Mouse (Mus musculus) hindbrain, embryonic 15.5 days (tissue): ENCODE data around the gene Tlk1. TPM values are rescaled to one million over a fixed set of nuclear protein-coding genes. Genes with fewer than 3 reads are reported as not detected.
A peak's percentile ranks its signal among the peaks of the same experiment; 100 is the strongest.

Source experiments
- ATAC-seq: fragments of 200-750 bp; cut with Nextera tagmentation; 2 replicates; pipeline ENCODE4 v1.8.0; 2017; ENCODE audit warnings: low read depth, moderate number of reproducible peaks, moderate TSS enrichment; ENCODE audit not compliant: low FRiP score
- H3K27ac ChIP-seq: fragments of 300-500 bp; sonication (generic); replicated peaks from 2 replicates; pipeline ENCODE4 v1.5.1; 2015; ENCODE audit warnings: mild to moderate bottlenecking, inconsistent platforms
- H3K27me3 ChIP-seq: fragments of 300-500 bp; sonication (generic); 2 replicates; pipeline ENCODE4 v1.6.1; 2015; ENCODE audit warnings: control low read depth, inconsistent platforms
- H3K36me3 ChIP-seq: fragments of 300-500 bp; sonication (generic); 2 replicates; pipeline ENCODE4 v1.6.1; 2015; ENCODE audit warnings: control low read depth, inconsistent platforms
- H3K4me1 ChIP-seq: fragments of 300-500 bp; sonication (generic); replicated peaks from 2 replicates; pipeline ENCODE4 v1.6.1; 2015; ENCODE audit warnings: control low read depth, inconsistent platforms
- H3K4me2 ChIP-seq: fragments of 300-500 bp; sonication (generic); 2 replicates; pipeline ENCODE4 v1.6.1; 2015; ENCODE audit warnings: moderate library complexity, mild to moderate bottlenecking, inconsistent platforms
- H3K4me3 ChIP-seq: fragments of 300-500 bp; sonication (generic); 2 replicates; pipeline ENCODE4 v1.5.1; 2015; ENCODE audit warnings: mild to moderate bottlenecking, inconsistent platforms
- H3K9ac ChIP-seq: fragments of 300-500 bp; sonication (generic); 2 replicates; pipeline ENCODE4 v1.6.1; 2015; ENCODE audit warnings: inconsistent platforms
- H3K9me3 ChIP-seq: fragments of 300-500 bp; sonication (generic); 2 replicates; pipeline ENCODE4 v1.6.1; 2016; ENCODE audit warnings: control low read depth, inconsistent platforms
- WGBS: fragments of 180-500 bp; shearing (Covaris S2); methylation state at CpG from one replicate; pipeline ENCODE4 v1.1.7; 2015; 5-methylcytosine and 5-hydroxymethylcytosine counted together
- polyA plus RNA-seq: library from polyadenylated mRNA; unstranded; fragments of >200 nt; fragmentation: Nextera tagmentation; extraction: Ambion mirVana; gene quantifications from 2 replicates; pipeline ENCODE4 v1.2.1, GENCODE M21; 2015

Gene Tlk1
- polyA plus RNA-seq, 1 experiment from 2014 or later, result 26.5 TPM

DNA sequence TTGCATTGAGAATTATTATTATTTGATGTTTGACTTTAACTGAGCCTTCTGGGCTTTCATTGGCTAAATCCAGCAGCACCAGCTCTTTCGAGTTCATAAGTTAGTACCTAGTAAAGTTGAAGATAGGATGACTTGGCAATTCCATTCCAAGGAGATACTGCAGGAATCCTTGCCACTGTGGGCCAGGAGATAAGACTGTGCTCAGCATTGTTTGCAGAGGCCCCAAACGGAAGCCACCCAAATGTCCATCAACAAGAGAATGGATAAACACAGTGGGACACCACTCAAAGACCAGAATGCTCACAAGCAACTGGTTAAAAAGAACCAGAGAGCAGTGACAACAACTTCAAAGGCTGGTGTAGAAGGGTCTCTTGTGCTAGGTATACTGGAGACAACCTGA lies 5.2 kb upstream of the Tlk1 start:
- H3K36me3 ChIP-seq, result no peaks in the 10 kb centered on the region
- no peaks in the 10 kb centered on the region for H3K9me3 ChIP-seq
- H3K4me3 ChIP-seq, result no peak overlapping the region
- H3K4me1 ChIP-seq, result no peaks in the 10 kb centered on the region
- no peak overlapping the region for H3K4me2 ChIP-seq
- no peak overlapping the region for H3K27ac ChIP-seq
- no peak overlapping the region for H3K9ac ChIP-seq
- ATAC-seq, result no peak
- no peaks in the 10 kb centered on the region for H3K27me3 ChIP-seq
- WGBS, result 64% methylated on average over 2 of the region's 2 CpGs

- Histone ChIP-seq H3K36me3 (no peaks in the 10 kb centered on the region), H3K27me3 (no peaks in the 10 kb centered on the region), H3K27ac (no peak overlapping the region), H3K4me2 (no peak overlapping the region), H3K9ac (no peak overlapping the region), H3K4me3 (no peak overlapping the region), H3K9me3 (no peaks in the 10 kb centered on the region), H3K4me1 (no peaks in the 10 kb centered on the region)
- 84% methylated on average over 5 of the region's 5 CpGs for WGBS
- no peak for ATAC-seq
These were observed 4.5 kb upstream of the Tlk1 start for GRCm38 (mm10) chr2:70829946-70830610.

DNA sequence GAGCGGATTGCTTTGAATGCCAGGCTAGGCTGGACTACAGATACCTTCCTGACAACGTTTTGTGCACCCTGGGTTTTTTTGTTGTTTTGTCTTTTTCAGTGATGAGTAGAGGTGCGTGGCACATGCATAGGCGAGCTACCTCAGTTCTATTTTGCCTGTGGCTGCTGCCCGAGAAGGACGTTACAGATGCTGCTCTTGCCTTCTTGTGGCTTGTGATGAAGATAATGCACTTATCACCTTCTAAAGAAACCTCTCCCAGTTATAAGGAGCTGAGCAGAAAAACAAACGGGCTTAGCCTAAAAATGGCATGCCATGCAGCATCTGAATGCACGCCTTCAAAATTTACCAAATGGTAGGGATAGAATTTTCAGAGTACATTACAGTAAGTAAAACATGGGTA lies 2.3 kb upstream of the Tlk1 start:
- H3K4me3 ChIP-seq, result no peak overlapping the region
- WGBS, result 88% methylated on average over 8 of the region's 8 CpGs
- H3K4me2 ChIP-seq, result no peak overlapping the region
- H3K27ac ChIP-seq, result no peak overlapping the region
- H3K9ac ChIP-seq, result no peak overlapping the region
- no peak for ATAC-seq
- H3K36me3 ChIP-seq, result no peaks in the 10 kb centered on the region
- peaks cover 9% of the 10 kb centered on the region for H3K4me1 ChIP-seq
- no peaks in the 10 kb centered on the region for H3K27me3 ChIP-seq
- H3K9me3 ChIP-seq, result no peaks in the 10 kb centered on the region

GRCm38 (mm10) chr2:70826436-70827230 lies 1.1 kb upstream of the Tlk1 start:
- no peaks in the 10 kb centered on the region for H3K27me3 ChIP-seq
- peak overlapping the region; percentile 69 for H3K4me2 ChIP-seq
- no peak overlapping the region for H3K27ac ChIP-seq
- WGBS, result 78% methylated on average over 8 of the region's 8 CpGs
- no peaks in the 10 kb centered on the region for H3K36me3 ChIP-seq
- H3K4me3 ChIP-seq, result peak overlapping the region; percentile 97; the same call in 1 of the 2 replicates
- no peak overlapping the region for H3K9ac ChIP-seq
- H3K4me1 ChIP-seq, result peaks cover 19% of the 10 kb centered on the region
- H3K9me3 ChIP-seq, result no peaks in the 10 kb centered on the region
- ATAC-seq, result no peak

- Histone ChIP-seq H3K27me3 (no peaks in the 10 kb centered on the region), H3K4me2 (peak overlapping the region; percentile 69), H3K4me1 (peaks cover 19% of the 10 kb centered on the region), H3K36me3 (no peaks in the 10 kb centered on the region), H3K9ac (peak overlapping the region; percentile 93), H3K4me3 (peak overlapping the region; percentile 97), H3K27ac (peak overlapping the region; percentile 99), H3K9me3 (no peaks in the 10 kb centered on the region)
- ATAC-seq, result peak; percentile 79
- under 1% methylated on average over 49 of the region's 59 CpGs for WGBS
These were observed 624 bp downstream of the Tlk1 start for GRCm38 (mm10) chr2:70824838-70825370.

DNA sequence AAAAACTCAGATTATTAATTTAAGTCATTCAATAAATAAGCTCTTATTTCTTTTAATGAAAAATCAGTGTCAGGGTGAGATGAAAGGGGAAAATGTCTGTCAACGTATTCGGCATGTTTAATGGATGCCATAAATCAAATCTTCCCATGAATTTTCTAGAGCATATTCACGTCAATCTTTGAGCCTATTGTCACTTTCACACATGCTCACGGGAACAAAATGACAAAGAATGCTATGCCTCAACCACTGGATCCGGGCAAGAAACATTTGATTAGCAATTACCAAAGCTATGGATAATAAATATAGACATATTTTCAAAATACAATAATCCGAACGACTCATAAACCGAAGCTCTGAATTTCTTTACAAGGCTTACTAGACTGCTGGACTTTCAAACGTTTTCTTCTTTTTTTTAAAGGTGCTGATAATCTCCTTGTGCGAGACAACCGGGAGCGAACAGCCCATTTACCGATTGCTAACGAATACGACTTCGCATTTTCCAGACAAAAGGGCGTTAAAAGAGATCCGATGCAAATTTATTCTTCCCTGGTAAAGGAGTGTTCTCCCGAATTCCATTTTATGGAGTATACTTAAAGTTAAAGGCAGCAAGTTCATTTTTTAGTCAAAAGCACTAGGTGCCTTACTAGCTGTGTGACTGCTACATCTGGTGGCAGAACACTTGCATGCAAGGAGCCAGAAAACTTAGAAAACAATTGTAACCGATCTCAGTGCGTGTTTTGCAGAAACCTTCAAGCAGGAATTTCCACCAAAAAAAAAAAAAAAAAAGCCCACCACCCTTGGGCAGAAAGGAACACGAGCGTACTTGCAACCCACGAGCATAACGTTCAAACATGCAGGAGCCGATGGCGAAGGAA lies 1.4 kb downstream of the Tlk1 start:
- H3K36me3 ChIP-seq, result no peaks in the 10 kb centered on the region
- H3K4me3 ChIP-seq, result peak overlapping the region; percentile 97
- peak; percentile 13; the same call in 1 of the 2 replicates for ATAC-seq
- H3K9ac ChIP-seq, result peak overlapping the region; percentile 93
- under 1% methylated on average over 27 of the region's 27 CpGs for whole genome bisulfite sequencing
- peaks cover 19% of the 10 kb centered on the region for H3K4me1 ChIP-seq
- peak overlapping the region; percentile 99 for H3K27ac ChIP-seq
- H3K9me3 ChIP-seq, result no peaks in the 10 kb centered on the region
- H3K4me2 ChIP-seq, result peak overlapping the region; percentile 69
- no peaks in the 10 kb centered on the region for H3K27me3 ChIP-seq

DNA sequence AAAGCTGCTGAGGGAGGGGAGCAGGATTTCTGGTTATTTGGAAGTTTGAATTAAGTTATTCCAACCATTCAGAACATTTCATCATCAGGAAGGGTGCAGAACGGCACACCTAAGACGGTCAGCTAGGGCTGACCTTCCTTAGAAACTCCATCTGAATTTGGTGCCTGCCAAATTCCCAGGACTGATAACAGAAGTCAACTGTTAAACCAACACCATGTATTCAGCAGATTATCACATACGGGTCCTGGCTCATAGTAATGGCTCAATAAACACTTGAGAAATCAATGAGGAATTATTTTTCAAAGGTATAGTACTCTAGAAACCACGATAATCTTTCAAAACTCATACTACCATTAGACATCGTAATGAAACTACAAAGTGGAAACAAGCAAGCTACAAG lies 2.1 kb downstream of the Tlk1 start:
- Histone ChIP-seq H3K4me1 (peaks cover 19% of the 10 kb centered on the region), H3K9me3 (no peaks in the 10 kb centered on the region), H3K27me3 (no peaks in the 10 kb centered on the region), H3K4me3 (peak overlapping the region; percentile 97), H3K36me3 (no peaks in the 10 kb centered on the region), H3K27ac (no peak overlapping the region), H3K9ac (peak overlapping the region; percentile 93; the same call in 1 of the 2 replicates), H3K4me2 (peak overlapping the region; percentile 69)
- WGBS, result 36% methylated on average over 5 of the region's 5 CpGs
- ATAC-seq, result no peak

DNA sequence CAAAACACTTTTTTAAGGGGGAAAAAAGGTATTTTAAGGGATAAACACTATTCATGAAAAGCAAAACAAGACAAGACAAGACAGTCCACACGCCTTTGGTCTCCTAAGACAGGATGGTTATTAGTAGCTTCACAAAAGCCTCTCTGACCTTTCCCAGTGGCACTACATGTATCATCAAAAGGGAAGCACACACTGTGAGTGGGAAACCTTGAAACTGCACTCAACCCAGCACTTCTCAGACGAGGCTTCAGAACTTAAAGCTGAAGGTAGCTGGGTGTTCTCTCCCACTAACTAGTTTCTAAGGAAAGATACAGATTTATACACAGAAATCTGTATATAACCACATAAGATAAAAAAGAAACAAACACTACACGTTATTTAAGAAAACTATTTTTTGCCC lies 8.6 kb downstream of the Tlk1 start:
- no peak for ATAC-seq
- H3K4me2 ChIP-seq, result no peak overlapping the region
- no peaks in the 10 kb centered on the region for H3K36me3 ChIP-seq
- no peaks in the 10 kb centered on the region for H3K27me3 ChIP-seq
- H3K9ac ChIP-seq, result no peak overlapping the region
- H3K4me3 ChIP-seq, result no peak overlapping the region
- H3K9me3 ChIP-seq, result no peaks in the 10 kb centered on the region
- H3K4me1 ChIP-seq, result peaks cover 1% of the 10 kb centered on the region
- 65% methylated on average over 3 of the region's 3 CpGs for WGBS
- H3K27ac ChIP-seq, result no peak overlapping the region

- Histone ChIP-seq H3K9ac (no peak overlapping the region), H3K4me2 (no peak overlapping the region), H3K4me1 (no peaks in the 10 kb centered on the region; the same call in none of the 2 replicates), H3K27me3 (no peaks in the 10 kb centered on the region), H3K9me3 (no peaks in the 10 kb centered on the region), H3K27ac (no peak overlapping the region), H3K36me3 (no peaks in the 10 kb centered on the region), H3K4me3 (no peak overlapping the region)
- 84% methylated on average over 2 of the region's 2 CpGs for WGBS
- ATAC-seq, result no peak
These were observed 9.5 kb downstream of the Tlk1 start for GRCm38 (mm10) chr2:70816016-70816415.

GRCm38 (mm10) chr2:70813608-70814007 lies 11.9 kb downstream of the Tlk1 start:
- no peak for ATAC-seq
- H3K4me3 ChIP-seq, result no peak overlapping the region
- WGBS, result 85% methylated on average over 4 of the region's 4 CpGs
- H3K9me3 ChIP-seq, result no peaks in the 10 kb centered on the region
- no peaks in the 10 kb centered on the region for H3K27me3 ChIP-seq
- no peaks in the 10 kb centered on the region; the same call in none of the 2 replicates for H3K4me1 ChIP-seq
- no peaks in the 10 kb centered on the region for H3K36me3 ChIP-seq
- H3K9ac ChIP-seq, result no peak overlapping the region
- H3K27ac ChIP-seq, result no peak overlapping the region
- H3K4me2 ChIP-seq, result no peak overlapping the region

- no peak overlapping the region for H3K4me3 ChIP-seq
- no peak overlapping the region for H3K4me2 ChIP-seq
- no peak for ATAC-seq
- no peaks in the 10 kb centered on the region for H3K9me3 ChIP-seq
- WGBS, result 81% methylated on average over 3 of the region's 3 CpGs
- no peak overlapping the region for H3K9ac ChIP-seq
- no peak overlapping the region for H3K27ac ChIP-seq
- no peaks in the 10 kb centered on the region for H3K27me3 ChIP-seq
- H3K36me3 ChIP-seq, result no peaks in the 10 kb centered on the region
- no peaks in the 10 kb centered on the region; the same call in 1 of the 2 replicates for H3K4me1 ChIP-seq
These were observed 14.1 kb downstream of the Tlk1 start for GRCm38 (mm10) chr2:70811476-70811875.
